Mouse (Mus musculus) forebrain, embryonic 13.5 days (tissue): ENCODE measurements around the gene Sorcs1. TPM values are rescaled to one million over a fixed set of nuclear protein-coding genes. Genes with fewer than 3 reads are reported as not detected.

Experiments
- ATAC-seq: fragments of 200-750 bp; cut with Nextera tagmentation; 2 replicates; pipeline ENCODE4 v1.8.0; 2017
- H3K27ac ChIP-seq: fragments of 300-500 bp; sonication (generic); 2 replicates; pipeline ENCODE4 v1.5.1; 2015; ENCODE audit warnings: inconsistent platforms, mild to moderate bottlenecking, moderate library complexity
- H3K27me3 ChIP-seq: fragments of 300-500 bp; sonication (generic); 2 replicates; pipeline ENCODE4 v1.6.1; 2015; ENCODE audit warnings: mild to moderate bottlenecking, inconsistent platforms
- H3K36me3 ChIP-seq: fragments of 300-500 bp; sonication (generic); 2 replicates; pipeline ENCODE4 v1.6.1; 2015; ENCODE audit warnings: mild to moderate bottlenecking, inconsistent platforms; ENCODE audit not compliant: poor library complexity, severe bottlenecking
- H3K4me1 ChIP-seq: fragments of 300-500 bp; sonication (generic); 2 replicates; pipeline ENCODE4 v1.6.1; 2015; ENCODE audit warnings: inconsistent platforms
- H3K4me2 ChIP-seq: fragments of 300-500 bp; sonication (generic); 2 replicates; pipeline ENCODE4 v1.6.1; 2015; ENCODE audit warnings: inconsistent platforms, mild to moderate bottlenecking, moderate library complexity
- H3K4me3 ChIP-seq: fragments of 300-500 bp; sonication (generic); 2 replicates; pipeline ENCODE4 v1.5.1; 2015; ENCODE audit warnings: mild to moderate bottlenecking, inconsistent platforms
- H3K9ac ChIP-seq: fragments of 300-500 bp; sonication (generic); 2 replicates; pipeline ENCODE4 v1.6.1; 2015; ENCODE audit warnings: mild to moderate bottlenecking, inconsistent platforms
- H3K9me3 ChIP-seq: fragments of 300-500 bp; sonication (generic); replicated peaks from 2 replicates; pipeline ENCODE4 v1.6.1; 2016; ENCODE audit warnings: inconsistent platforms
- WGBS: fragments of 180-500 bp; shearing (Covaris S2); methylation state at CpG from one replicate; pipeline ENCODE4 v1.1.7; 2015; 5-methylcytosine and 5-hydroxymethylcytosine counted together
- polyA plus RNA-seq: library from polyadenylated mRNA; unstranded; fragments of >200 nt; fragmentation: Nextera tagmentation; extraction: Ambion mirVana; gene quantifications from 2 replicates; pipeline ENCODE4 v1.2.1, GENCODE M21; 2015

The Sorcs1 gene
- polyA plus RNA-seq, 1 experiment from 2014 or later: 5.9 TPM

DNA sequence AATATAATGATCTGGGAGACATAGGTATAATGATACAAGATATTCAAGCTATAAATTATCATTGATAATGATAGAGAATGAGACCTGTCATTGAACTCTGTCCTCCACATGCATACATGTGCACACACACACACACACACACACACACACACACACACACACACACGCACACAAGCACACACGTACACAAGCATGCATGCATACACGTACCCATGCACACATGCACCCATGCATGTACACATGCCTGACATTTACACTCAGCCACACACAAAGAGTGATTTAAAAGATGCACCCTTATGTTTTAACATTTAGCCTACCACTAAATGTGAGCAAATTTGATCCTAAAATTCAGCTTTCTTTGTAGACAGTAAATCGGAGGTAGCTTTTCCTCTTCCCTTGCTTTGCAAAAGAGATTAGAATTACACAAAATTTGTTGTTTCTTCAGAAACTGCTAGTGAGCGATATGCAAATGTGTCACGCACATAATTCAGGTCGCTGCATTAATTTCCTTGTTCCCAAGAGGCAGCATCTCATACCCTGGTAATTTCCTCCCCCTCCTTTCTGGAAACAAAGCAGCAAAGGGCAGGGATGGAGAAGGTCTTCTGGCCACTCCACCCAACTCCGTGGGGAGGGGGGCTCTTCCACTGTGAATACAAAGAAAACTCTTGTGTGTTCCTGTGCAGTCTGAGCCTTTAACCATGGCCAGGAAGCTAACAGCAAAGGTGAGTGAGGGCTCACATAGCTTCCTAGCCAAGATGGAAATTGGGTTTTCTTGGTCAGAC is 38.0 kb downstream of the Sorcs1 start:
- Histone ChIP-seq H3K36me3 (no peaks in the 10 kb centered on the region), H3K9me3 (no peaks in the 10 kb centered on the region), H3K4me1 (peaks cover 11% of the 10 kb centered on the region), H3K9ac (no peak overlapping the region), H3K4me2 (no peak overlapping the region), H3K27me3 (no peaks in the 10 kb centered on the region), H3K27ac (0 out of 2 replicates have a peak overlapping the region, but pooled peaks have one; percentile 16), H3K4me3 (no peak overlapping the region)
- ATAC-seq: no peak
- WGBS: 53% methylated on average over 8 of the region's 8 CpGs

- peaks cover 11% of the 10 kb centered on the region for H3K4me1 ChIP-seq
- no peaks in the 10 kb centered on the region for H3K9me3 ChIP-seq
- no peak for ATAC-seq
- no peaks in the 10 kb centered on the region for H3K27me3 ChIP-seq
- no peaks in the 10 kb centered on the region for H3K36me3 ChIP-seq
- H3K9ac ChIP-seq: no peak overlapping the region
- no peak overlapping the region for H3K4me2 ChIP-seq
- no peak overlapping the region for H3K27ac ChIP-seq
- 71% methylated on average over 6 of the region's 6 CpGs for WGBS
- H3K4me3 ChIP-seq: no peak overlapping the region
Measured at GRCm38 (mm10) chr19:50638176-50638575, 40.3 kb downstream of the Sorcs1 start.

DNA sequence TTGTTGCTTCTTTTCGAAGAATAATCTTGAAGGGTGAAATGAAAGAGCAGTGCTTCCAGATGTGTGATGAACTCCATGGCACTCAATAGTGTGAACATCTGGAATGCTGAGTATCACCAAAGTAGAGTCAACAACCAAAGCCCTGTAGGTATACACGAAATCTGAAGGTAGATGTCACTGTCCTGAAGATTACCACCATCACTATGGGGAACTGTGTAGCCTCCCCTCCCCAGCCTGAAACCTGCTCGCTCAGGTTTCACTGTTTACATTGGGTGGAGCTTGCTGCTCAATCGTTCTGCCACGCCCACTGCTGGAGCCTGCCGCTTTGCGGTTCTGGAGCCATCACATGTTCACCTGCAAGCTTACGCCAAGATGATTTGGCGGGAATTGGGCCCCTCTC is 64.4 kb downstream of the Sorcs1 start:
- Histone ChIP-seq H3K9me3 (no peaks in the 10 kb centered on the region), H3K4me1 (peaks cover 7% of the 10 kb centered on the region; the same call in 1 of the 2 replicates), H3K4me2 (no peak overlapping the region), H3K9ac (no peak overlapping the region), H3K4me3 (no peak overlapping the region), H3K36me3 (no peaks in the 10 kb centered on the region), H3K27me3 (no peaks in the 10 kb centered on the region), H3K27ac (no peak overlapping the region)
- 38% methylated on average over 9 of the region's 9 CpGs for WGBS
- ATAC-seq: no peak

- no peaks in the 10 kb centered on the region for H3K9me3 ChIP-seq
- H3K4me2 ChIP-seq: no peak overlapping the region
- H3K36me3 ChIP-seq: no peaks in the 10 kb centered on the region
- H3K9ac ChIP-seq: no peak overlapping the region
- WGBS: 67% methylated on average over 3 of the region's 3 CpGs
- no peaks in the 10 kb centered on the region for H3K4me1 ChIP-seq
- no peak for ATAC-seq
- no peak overlapping the region for H3K4me3 ChIP-seq
- H3K27me3 ChIP-seq: no peaks in the 10 kb centered on the region
- H3K27ac ChIP-seq: no peak overlapping the region
Measured at GRCm38 (mm10) chr19:50611619-50612018, 66.8 kb downstream of the Sorcs1 start.

DNA sequence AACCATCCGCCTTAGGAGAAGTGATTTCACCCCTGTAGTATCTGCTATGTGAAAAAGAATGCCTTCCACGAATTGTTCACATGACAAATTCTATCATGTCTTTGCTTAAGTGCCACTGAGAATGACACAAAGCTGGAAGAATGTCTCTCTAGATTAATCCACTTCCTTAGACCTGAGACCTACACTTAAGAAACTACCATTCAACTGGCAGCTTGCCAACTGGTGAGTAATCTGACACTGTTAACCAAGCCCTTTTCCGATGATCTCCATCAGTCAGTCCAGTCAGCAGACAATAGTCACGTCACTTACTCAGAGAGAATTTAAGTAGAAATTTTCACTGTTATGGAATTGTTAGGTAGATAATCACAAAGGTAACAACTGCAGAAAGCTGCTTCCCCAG is 74.6 kb downstream of the Sorcs1 start:
- no peaks in the 10 kb centered on the region for H3K9me3 ChIP-seq
- ATAC-seq: no peak
- no peaks in the 10 kb centered on the region for H3K4me1 ChIP-seq
- WGBS: 65% methylated on average over 4 of the region's 4 CpGs
- no peak overlapping the region for H3K4me2 ChIP-seq
- H3K27me3 ChIP-seq: no peaks in the 10 kb centered on the region
- H3K4me3 ChIP-seq: no peak overlapping the region
- no peak overlapping the region for H3K9ac ChIP-seq
- no peak overlapping the region for H3K27ac ChIP-seq
- no peaks in the 10 kb centered on the region for H3K36me3 ChIP-seq

GRCm38 (mm10) chr19:50603380-50603779 is 75.1 kb downstream of the Sorcs1 start:
- 91% methylated on average over 5 of the region's 5 CpGs for WGBS
- ATAC-seq: no peak

DNA sequence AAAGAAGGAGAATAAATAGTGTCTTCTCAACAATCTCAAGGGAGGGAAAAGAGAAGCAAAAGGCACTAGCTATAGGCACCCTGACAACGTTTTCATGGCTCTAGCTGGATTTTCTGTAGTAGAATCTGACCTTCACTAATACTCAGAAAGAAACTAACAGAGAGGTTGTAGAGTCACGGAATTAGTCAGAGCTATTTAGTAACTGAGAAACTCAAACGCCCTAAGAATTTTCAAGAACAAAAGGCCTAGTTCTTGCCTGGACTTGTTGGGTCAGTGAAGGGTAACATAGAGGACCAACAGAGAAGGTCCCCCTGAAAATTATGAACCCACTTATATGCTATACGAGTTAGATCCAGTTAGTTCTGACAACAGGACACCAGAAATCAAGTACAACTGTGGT is 81.1 kb downstream of the Sorcs1 start:
- Histone ChIP-seq H3K9me3 (no peaks in the 10 kb centered on the region), H3K27ac (no peak overlapping the region), H3K4me2 (no peak overlapping the region), H3K4me1 (no peaks in the 10 kb centered on the region), H3K36me3 (no peaks in the 10 kb centered on the region), H3K4me3 (no peak overlapping the region), H3K27me3 (no peaks in the 10 kb centered on the region), H3K9ac (no peak overlapping the region)
- 83% methylated on average over 4 of the region's 4 CpGs for WGBS
- no peak for ATAC-seq

More at GRCm38 (mm10) chr19:50603380-50603779, 75.1 kb downstream of the Sorcs1 start:
- no peak overlapping the region for H3K4me2 ChIP-seq
- H3K4me1 ChIP-seq: no peaks in the 10 kb centered on the region
- H3K4me3 ChIP-seq: no peak overlapping the region
- H3K36me3 ChIP-seq: no peaks in the 10 kb centered on the region
- no peaks in the 10 kb centered on the region for H3K27me3 ChIP-seq
- H3K9ac ChIP-seq: no peak overlapping the region
- H3K27ac ChIP-seq: no peak overlapping the region
- H3K9me3 ChIP-seq: no peaks in the 10 kb centered on the region

GRCm38 (mm10) chr19:50586182-50586581 is 92.3 kb downstream of the Sorcs1 start:
- H3K9ac ChIP-seq: no peak overlapping the region
- H3K36me3 ChIP-seq: no peaks in the 10 kb centered on the region
- H3K27me3 ChIP-seq: no peaks in the 10 kb centered on the region
- H3K9me3 ChIP-seq: no peaks in the 10 kb centered on the region
- 0 out of 2 replicates have a peak, but pooled peaks have one; percentile 33 for ATAC-seq
- no peak overlapping the region for H3K4me3 ChIP-seq
- no peaks in the 10 kb centered on the region for H3K4me1 ChIP-seq
- WGBS: 93% methylated on average over 5 of the region's 5 CpGs
- no peak overlapping the region for H3K4me2 ChIP-seq
- no peak overlapping the region for H3K27ac ChIP-seq

GRCm38 (mm10) chr19:50582952-50583351 is 95.5 kb downstream of the Sorcs1 start:
- Histone ChIP-seq H3K36me3 (no peaks in the 10 kb centered on the region), H3K27me3 (no peaks in the 10 kb centered on the region), H3K27ac (no peak overlapping the region), H3K9me3 (no peaks in the 10 kb centered on the region), H3K9ac (no peak overlapping the region), H3K4me2 (no peak overlapping the region), H3K4me3 (no peak overlapping the region), H3K4me1 (no peaks in the 10 kb centered on the region)
- ATAC-seq: no peak

DNA sequence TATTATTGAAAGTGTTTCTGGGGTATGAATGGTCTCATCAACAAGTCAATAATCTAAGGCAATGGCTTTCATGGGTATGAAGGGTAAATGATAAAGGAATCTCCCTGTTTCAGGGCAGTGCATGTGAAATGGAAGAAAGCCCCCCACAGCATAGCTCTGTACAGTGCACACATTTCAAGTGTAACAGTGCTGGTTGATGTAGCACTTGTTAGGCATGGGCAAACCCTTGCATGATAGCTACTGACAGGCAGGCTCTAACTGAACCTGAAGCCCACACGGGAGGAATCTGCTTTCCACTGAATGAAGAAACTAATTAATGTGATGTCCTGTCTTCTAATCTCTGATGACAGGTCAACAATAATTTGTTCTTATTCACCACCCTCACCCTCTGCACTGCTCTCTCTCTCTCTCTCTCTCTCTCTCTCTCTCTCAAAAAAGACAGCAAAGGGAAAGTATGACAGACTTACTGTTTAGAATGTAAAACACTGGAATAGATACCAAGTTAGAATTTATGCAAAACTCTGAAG is 108.7 kb downstream of the Sorcs1 start:
- Histone ChIP-seq H3K9me3 (no peaks in the 10 kb centered on the region), H3K27me3 (no peaks in the 10 kb centered on the region), H3K36me3 (no peaks in the 10 kb centered on the region), H3K4me2 (no peak overlapping the region), H3K4me3 (no peak overlapping the region), H3K9ac (no peak overlapping the region), H3K4me1 (no peaks in the 10 kb centered on the region), H3K27ac (no peak overlapping the region)
- no peak for ATAC-seq
- 65% methylated on average over 1 of the region's 1 CpGs for WGBS

- no peak overlapping the region for H3K27ac ChIP-seq
- H3K27me3 ChIP-seq: no peaks in the 10 kb centered on the region
- no peaks in the 10 kb centered on the region for H3K36me3 ChIP-seq
- H3K4me2 ChIP-seq: no peak overlapping the region
- H3K9ac ChIP-seq: no peak overlapping the region
- H3K4me3 ChIP-seq: no peak overlapping the region
- WGBS: 93% methylated on average over 2 of the region's 2 CpGs
- H3K9me3 ChIP-seq: no peaks in the 10 kb centered on the region
- no peak for ATAC-seq
- H3K4me1 ChIP-seq: no peaks in the 10 kb centered on the region
Measured at GRCm38 (mm10) chr19:50566306-50566705, 112.1 kb downstream of the Sorcs1 start.

- Histone ChIP-seq H3K36me3 (no peaks in the 10 kb centered on the region), H3K4me3 (no peak overlapping the region), H3K27me3 (no peaks in the 10 kb centered on the region), H3K9me3 (no peaks in the 10 kb centered on the region), H3K4me1 (no peaks in the 10 kb centered on the region), H3K27ac (no peak overlapping the region), H3K4me2 (no peak overlapping the region), H3K9ac (no peak overlapping the region)
- WGBS: 23% methylated on average over 6 of the region's 6 CpGs
- ATAC-seq: no peak
Measured at GRCm38 (mm10) chr19:50558771-50559170, 119.7 kb downstream of the Sorcs1 start.

- no peak overlapping the region for H3K27ac ChIP-seq
- peaks cover 5% of the 10 kb centered on the region; the same call in 1 of the 2 replicates for H3K4me1 ChIP-seq
- WGBS: 37% methylated on average over 5 of the region's 5 CpGs
- ATAC-seq: no peak
- H3K9ac ChIP-seq: no peak overlapping the region
- H3K36me3 ChIP-seq: no peaks in the 10 kb centered on the region
- no peak overlapping the region for H3K4me2 ChIP-seq
- no peaks in the 10 kb centered on the region for H3K9me3 ChIP-seq
- H3K27me3 ChIP-seq: no peaks in the 10 kb centered on the region
- H3K4me3 ChIP-seq: no peak overlapping the region
Measured at GRCm38 (mm10) chr19:50534031-50534430, 144.4 kb downstream of the Sorcs1 start.
